Mouse (Mus musculus): ENCODE results near the gene Nudt3. TPM values are rescaled to one million over a fixed set of nuclear protein-coding genes. Genes with fewer than 3 reads are reported as not detected.

Gene Nudt3
- polyA plus RNA-seq, 1 experiment from 2014 or later: 20.5 TPM

GRCm38 (mm10) chr17:27611519-27611884, 11.8 kb downstream of the Nudt3 start:
- H3K4me3 ChIP-seq (ENCODE audit: low read depth, low read length): no peak overlapping the region
- no peaks in the 10 kb centered on the region for H3K36me3 ChIP-seq (ENCODE audit: control insufficient read depth, insufficient read depth)
- 37% methylated on average over 3 of the region's 3 CpGs for WGBS (ENCODE audit: insufficient replicate concordance)
- H3K27me3 ChIP-seq (ENCODE audit: control insufficient read depth, insufficient read depth, low read depth, low read length): no peaks in the 10 kb centered on the region
- H3K4me2 ChIP-seq (ENCODE audit: low read depth, low read length): no peak overlapping the region
- 0 out of 2 replicates have a peak, but pooled peaks have one; percentile 39 for ATAC-seq (ENCODE audit: low read depth)
- H3K27ac ChIP-seq (ENCODE audit: low read length): no peak overlapping the region
- peaks cover 25% of the 10 kb centered on the region for H3K4me1 ChIP-seq (ENCODE audit: control insufficient read depth, low read depth, low read length)
- H3K9ac ChIP-seq (ENCODE audit: low read depth, low read length): no peak overlapping the region
- no peaks in the 10 kb centered on the region for H3K9me3 ChIP-seq (replicated peaks; ENCODE audit: control insufficient read depth, low read length)

- Histone ChIP-seq H3K36me3 (ENCODE audit: control insufficient read depth, insufficient read depth) (no peaks in the 10 kb centered on the region), H3K27ac (ENCODE audit: low read length) (no peak overlapping the region)
These were observed 12.4 kb downstream of the Nudt3 start for GRCm38 (mm10) chr17:27610679-27611518.

GRCm38 (mm10) chr17:27609576-27609975, 13.7 kb downstream of the Nudt3 start:
- ATAC-seq (ENCODE audit: low read depth): no peak
- Histone ChIP-seq H3K27ac (ENCODE audit: low read length) (no peak overlapping the region), H3K27me3 (ENCODE audit: control insufficient read depth, insufficient read depth, low read depth, low read length) (no peaks in the 10 kb centered on the region), H3K4me3 (ENCODE audit: low read depth, low read length) (no peak overlapping the region), H3K36me3 (ENCODE audit: control insufficient read depth, insufficient read depth) (no peaks in the 10 kb centered on the region), H3K9ac (ENCODE audit: low read depth, low read length) (no peak overlapping the region), H3K4me2 (ENCODE audit: low read depth, low read length) (no peak overlapping the region), H3K9me3 (replicated peaks; ENCODE audit: control insufficient read depth, low read length) (no peaks in the 10 kb centered on the region), H3K4me1 (ENCODE audit: control insufficient read depth, low read depth, low read length) (peaks cover 25% of the 10 kb centered on the region)
- 80% methylated on average over 7 of the region's 7 CpGs for WGBS (ENCODE audit: insufficient replicate concordance)

More at GRCm38 (mm10) chr17:27610679-27611518, 12.4 kb downstream of the Nudt3 start:
- WGBS (ENCODE audit: insufficient replicate concordance): 38% methylated on average over 10 of the region's 10 CpGs
- no peak overlapping the region for H3K4me2 ChIP-seq (ENCODE audit: low read depth, low read length)
- H3K9ac ChIP-seq (ENCODE audit: low read depth, low read length): no peak overlapping the region
- ATAC-seq (ENCODE audit: low read depth): no peak
- no peak overlapping the region for H3K4me3 ChIP-seq (ENCODE audit: low read depth, low read length)
- H3K9me3 ChIP-seq (replicated peaks; ENCODE audit: control insufficient read depth, low read length): no peaks in the 10 kb centered on the region
- H3K27me3 ChIP-seq (ENCODE audit: control insufficient read depth, insufficient read depth, low read depth, low read length): no peaks in the 10 kb centered on the region
- peaks cover 25% of the 10 kb centered on the region for H3K4me1 ChIP-seq (ENCODE audit: control insufficient read depth, low read depth, low read length)

GRCm38 (mm10) chr17:27603522-27604234, 19.6 kb downstream of the Nudt3 start:
- no peak overlapping the region for H3K4me2 ChIP-seq (ENCODE audit: low read depth, low read length)
- 0 out of 2 replicates have a peak overlapping the region, but pooled peaks have one; percentile 3 for H3K27ac ChIP-seq (ENCODE audit: low read length)
- peaks cover 20% of the 10 kb centered on the region for H3K4me1 ChIP-seq (ENCODE audit: control insufficient read depth, low read depth, low read length)
- H3K9me3 ChIP-seq (replicated peaks; ENCODE audit: control insufficient read depth, low read length): no peaks in the 10 kb centered on the region
- no peak overlapping the region for H3K4me3 ChIP-seq (ENCODE audit: low read depth, low read length)
- H3K36me3 ChIP-seq (ENCODE audit: control insufficient read depth, insufficient read depth): no peaks in the 10 kb centered on the region
- peak; percentile 72 for ATAC-seq (ENCODE audit: low read depth)
- H3K27me3 ChIP-seq (ENCODE audit: control insufficient read depth, insufficient read depth, low read depth, low read length): no peaks in the 10 kb centered on the region
- H3K9ac ChIP-seq (ENCODE audit: low read depth, low read length): no peak overlapping the region
- WGBS (ENCODE audit: insufficient replicate concordance): 36% methylated on average over 21 of the region's 21 CpGs

- ATAC-seq (ENCODE audit: low read depth): no peak
- Histone ChIP-seq H3K27ac (ENCODE audit: low read length) (no peak overlapping the region), H3K9me3 (replicated peaks; ENCODE audit: control insufficient read depth, low read length) (no peaks in the 10 kb centered on the region), H3K4me1 (ENCODE audit: control insufficient read depth, low read depth, low read length) (peaks cover 20% of the 10 kb centered on the region), H3K27me3 (ENCODE audit: control insufficient read depth, insufficient read depth, low read depth, low read length) (no peaks in the 10 kb centered on the region), H3K9ac (ENCODE audit: low read depth, low read length) (no peak overlapping the region), H3K4me2 (ENCODE audit: low read depth, low read length) (no peak overlapping the region), H3K36me3 (ENCODE audit: control insufficient read depth, insufficient read depth) (no peaks in the 10 kb centered on the region), H3K4me3 (ENCODE audit: low read depth, low read length) (no peak overlapping the region)
- 62% methylated on average over 2 of the region's 2 CpGs for WGBS (ENCODE audit: insufficient replicate concordance)
These were observed 20.3 kb downstream of the Nudt3 start for GRCm38 (mm10) chr17:27603036-27603435.

- Histone ChIP-seq H3K36me3 (ENCODE audit: control insufficient read depth, insufficient read depth) (no peaks in the 10 kb centered on the region), H3K4me3 (ENCODE audit: low read depth, low read length) (no peak overlapping the region), H3K4me2 (ENCODE audit: low read depth, low read length) (no peak overlapping the region), H3K27ac (ENCODE audit: low read length) (no peak overlapping the region), H3K4me1 (ENCODE audit: control insufficient read depth, low read depth, low read length) (peaks cover 20% of the 10 kb centered on the region), H3K27me3 (ENCODE audit: control insufficient read depth, insufficient read depth, low read depth, low read length) (no peaks in the 10 kb centered on the region), H3K9ac (ENCODE audit: low read depth, low read length) (no peak overlapping the region), H3K9me3 (replicated peaks; ENCODE audit: control insufficient read depth, low read length) (no peaks in the 10 kb centered on the region)
- 67% methylated on average over 5 of the region's 5 CpGs for WGBS (ENCODE audit: insufficient replicate concordance)
- ATAC-seq (ENCODE audit: low read depth): no peak
These were observed 22.4 kb downstream of the Nudt3 start for GRCm38 (mm10) chr17:27600869-27601268.

- Histone ChIP-seq H3K27me3 (ENCODE audit: control insufficient read depth, insufficient read depth, low read depth, low read length) (no peaks in the 10 kb centered on the region), H3K9me3 (replicated peaks; ENCODE audit: control insufficient read depth, low read length) (no peaks in the 10 kb centered on the region), H3K4me1 (ENCODE audit: control insufficient read depth, low read depth, low read length) (peaks cover 20% of the 10 kb centered on the region), H3K4me3 (ENCODE audit: low read depth, low read length) (no peak overlapping the region), H3K9ac (ENCODE audit: low read depth, low read length) (no peak overlapping the region), H3K27ac (ENCODE audit: low read length) (no peak overlapping the region), H3K36me3 (ENCODE audit: control insufficient read depth, insufficient read depth) (no peaks in the 10 kb centered on the region), H3K4me2 (ENCODE audit: low read depth, low read length) (no peak overlapping the region)
- no peak for ATAC-seq (ENCODE audit: low read depth)
- 77% methylated on average over 3 of the region's 3 CpGs for WGBS (ENCODE audit: insufficient replicate concordance)
These were observed 23.0 kb downstream of the Nudt3 start for GRCm38 (mm10) chr17:27600286-27600685.

GRCm38 (mm10) chr17:27596376-27597190, 26.7 kb downstream of the Nudt3 start:
- WGBS (ENCODE audit: insufficient replicate concordance): 82% methylated on average over 21 of the region's 21 CpGs
- ATAC-seq (ENCODE audit: low read depth): no peak
- no peaks in the 10 kb centered on the region for H3K4me1 ChIP-seq (ENCODE audit: control insufficient read depth, low read depth, low read length)
- no peak overlapping the region for H3K4me3 ChIP-seq (ENCODE audit: low read depth, low read length)
- H3K27ac ChIP-seq (ENCODE audit: low read length): no peak overlapping the region
- H3K4me2 ChIP-seq (ENCODE audit: low read depth, low read length): no peak overlapping the region
- peaks cover 7% of the 10 kb centered on the region for H3K36me3 ChIP-seq (ENCODE audit: control insufficient read depth, insufficient read depth)
- H3K9ac ChIP-seq (ENCODE audit: low read depth, low read length): no peak overlapping the region
- H3K27me3 ChIP-seq (ENCODE audit: control insufficient read depth, insufficient read depth, low read depth, low read length): no peaks in the 10 kb centered on the region
- no peaks in the 10 kb centered on the region for H3K9me3 ChIP-seq (replicated peaks; ENCODE audit: control insufficient read depth, low read length)
